Mouse (Mus musculus) midbrain, embryonic 11.5 days (tissue): ENCODE data around the gene Gpr34. TPM values are rescaled to one million over a fixed set of nuclear protein-coding genes. Genes with fewer than 3 reads are reported as not detected.

Experiments
- ATAC-seq: fragments of 200-750 bp; cut with Nextera tagmentation; 2 replicates; pipeline ENCODE4 v1.8.0; 2017; ENCODE audit warnings: moderate TSS enrichment, moderate library complexity; ENCODE audit not compliant: low FRiP score
- DNase-seq: peaks from one replicate; pipeline ENCODE4 v3.0.0; 2015; ENCODE audit warnings: low spot score; ENCODE audit errors: missing footprints
- H3K27ac ChIP-seq: fragments of 300-500 bp; sonication (generic); 2 replicates; pipeline ENCODE4 v1.5.1; 2014; ENCODE audit warnings: low read depth, low read length
- H3K27me3 ChIP-seq: fragments of 300-500 bp; sonication (generic); 2 replicates; pipeline ENCODE4 v1.6.1; 2014; ENCODE audit warnings: mild to moderate bottlenecking, low read length, moderate library complexity, mixed read lengths; ENCODE audit not compliant: control insufficient read depth, insufficient read depth
- H3K36me3 ChIP-seq: fragments of 300-500 bp; sonication (generic); 2 replicates; pipeline ENCODE4 v1.6.1; 2014; ENCODE audit warnings: mild to moderate bottlenecking, low read length, moderate library complexity, mixed read lengths; ENCODE audit not compliant: control insufficient read depth, insufficient read depth
- H3K4me1 ChIP-seq: fragments of 300-500 bp; sonication (generic); 2 replicates; pipeline ENCODE4 v1.6.1; 2014; ENCODE audit warnings: low read length; ENCODE audit not compliant: control insufficient read depth, insufficient read depth
- H3K4me2 ChIP-seq: fragments of 300-500 bp; sonication (generic); 2 replicates; pipeline ENCODE4 v1.6.1; 2014; ENCODE audit warnings: mild to moderate bottlenecking, moderate library complexity
- H3K4me3 ChIP-seq: fragments of 300-500 bp; sonication (generic); 2 replicates; pipeline ENCODE4 v1.5.1; 2014; ENCODE audit warnings: low read depth, low read length
- H3K9ac ChIP-seq: fragments of 300-500 bp; sonication (generic); 2 replicates; pipeline ENCODE4 v1.6.1; 2014; ENCODE audit warnings: low read length
- H3K9me3 ChIP-seq: fragments of 300-500 bp; sonication (generic); 2 replicates; pipeline ENCODE4 v1.6.1; 2016; ENCODE audit warnings: low read length; ENCODE audit not compliant: control insufficient read depth
- WGBS: fragments of 180-500 bp; shearing (Covaris S2); extraction: QIAGEN DNeasy Blood & Tissue Kit; methylation state at CpG from one replicate; pipeline ENCODE4 v1.1.7; 2014; 5-methylcytosine and 5-hydroxymethylcytosine counted together
- polyA plus RNA-seq: library from polyadenylated mRNA; unstranded; fragments of >200 nt; fragmentation: Nextera tagmentation; extraction: Ambion mirVana; gene quantifications from 2 replicates; pipeline ENCODE4 v1.2.1, GENCODE M21; 2014

Gpr34 gene
- polyA plus RNA-seq = 2.4 and 2.6 TPM in 2 replicates

- no peaks in the 10 kb centered on the region for H3K36me3 ChIP-seq
- WGBS = 74% methylated on average over 5 of the region's 5 CpGs
These were observed at the start of gene Gpr34 for GRCm38 (mm10) chrX:13631599-13632283. TSS of gene Gpr34 (plus strand) at chrX:13632089.

DNA sequence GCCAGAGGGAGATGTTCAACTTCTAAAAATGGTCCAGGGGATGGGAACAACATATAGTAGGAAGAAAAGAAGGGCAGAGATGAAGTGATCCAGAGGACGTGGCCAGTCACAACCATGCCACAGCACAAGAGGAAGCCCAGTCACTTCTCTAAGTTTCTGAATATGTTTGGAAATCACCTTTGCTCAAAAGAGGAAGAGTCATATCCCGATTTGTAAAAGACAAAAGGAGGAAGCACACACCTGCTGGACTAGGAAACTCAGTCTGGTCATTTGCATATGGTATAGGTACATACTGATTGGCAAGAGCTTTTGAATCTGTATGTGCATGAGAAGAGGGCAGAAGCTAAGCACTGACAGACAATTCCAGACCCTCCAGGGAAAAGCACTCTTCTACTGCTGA, 32.5 kb upstream of the Gpr34 start:
- H3K4me1 ChIP-seq = no peaks in the 10 kb centered on the region
- no peak overlapping the region for H3K4me2 ChIP-seq
- no peaks in the 10 kb centered on the region for H3K27me3 ChIP-seq
- no peak overlapping the region for H3K4me3 ChIP-seq
- WGBS = 78% methylated on average over 2 of the region's 2 CpGs
- no peaks in the 10 kb centered on the region for H3K9me3 ChIP-seq
- H3K9ac ChIP-seq = no peak overlapping the region
- no peak for DNase-seq
- no peaks in the 10 kb centered on the region for H3K36me3 ChIP-seq
- no peak overlapping the region for H3K27ac ChIP-seq
- ATAC-seq = no peak

More at GRCm38 (mm10) chrX:13631599-13632283, at the start of gene Gpr34:
- Histone ChIP-seq H3K27ac (no peak within 1 kb of the TSS), H3K4me3 (no peak within 1 kb of the TSS), H3K4me1 (no peaks in the 10 kb centered on the region), H3K9me3 (no peaks in the 10 kb centered on the region), H3K27me3 (no peaks in the 10 kb centered on the region), H3K9ac (no peak within 1 kb of the TSS), H3K4me2 (no peak within 1 kb of the TSS)
- DNase-seq = no peak
- no peak for ATAC-seq

DNA sequence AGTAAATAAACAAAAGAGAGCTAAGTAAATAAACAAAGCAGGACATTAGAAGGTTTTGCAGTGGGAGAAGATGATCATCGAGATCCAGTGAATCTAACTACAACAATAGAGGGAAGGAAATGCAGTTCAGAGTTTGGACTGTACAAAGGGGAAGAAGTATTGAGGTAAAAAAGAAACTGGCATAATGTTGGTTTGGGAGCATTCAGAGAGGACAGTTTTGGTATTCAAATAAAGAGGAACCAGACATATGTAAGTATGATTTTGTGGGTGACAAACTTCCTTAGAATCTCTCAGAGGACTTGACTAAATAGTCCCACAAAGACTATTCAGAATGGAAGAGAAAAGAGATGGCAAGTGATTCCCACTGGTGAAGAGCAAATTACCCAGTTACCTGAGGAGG, 31.9 kb upstream of the Gpr34 start:
- Histone ChIP-seq H3K36me3 (no peaks in the 10 kb centered on the region), H3K9ac (no peak overlapping the region), H3K27ac (no peak overlapping the region), H3K4me2 (no peak overlapping the region), H3K4me1 (no peaks in the 10 kb centered on the region), H3K4me3 (no peak overlapping the region), H3K9me3 (no peaks in the 10 kb centered on the region), H3K27me3 (no peaks in the 10 kb centered on the region)
- 65% methylated on average over 1 of the region's 1 CpGs for WGBS
- no peak for ATAC-seq
- no peak for DNase-seq

GRCm38 (mm10) chrX:13606741-13607140, 25.1 kb upstream of the Gpr34 start:
- Histone ChIP-seq H3K27ac (no peak overlapping the region), H3K4me1 (no peaks in the 10 kb centered on the region), H3K4me3 (no peak overlapping the region), H3K36me3 (no peaks in the 10 kb centered on the region), H3K27me3 (no peaks in the 10 kb centered on the region), H3K9me3 (no peaks in the 10 kb centered on the region), H3K9ac (no peak overlapping the region), H3K4me2 (no peak overlapping the region)
- WGBS = 73% methylated on average over 3 of the region's 3 CpGs
- DNase-seq (no peak), ATAC-seq (no peak)

GRCm38 (mm10) chrX:13607752-13608151, 24.1 kb upstream of the Gpr34 start:
- Histone ChIP-seq H3K36me3 (no peaks in the 10 kb centered on the region), H3K9ac (no peak overlapping the region), H3K27ac (no peak overlapping the region), H3K9me3 (no peaks in the 10 kb centered on the region), H3K4me2 (no peak overlapping the region), H3K4me3 (no peak overlapping the region), H3K4me1 (no peaks in the 10 kb centered on the region), H3K27me3 (no peaks in the 10 kb centered on the region)
- no peak for ATAC-seq
- DNase-seq = no peak
- WGBS = 63% methylated on average over 3 of the region's 3 CpGs

GRCm38 (mm10) chrX:13611114-13611513, 20.8 kb upstream of the Gpr34 start:
- H3K9me3 ChIP-seq = no peaks in the 10 kb centered on the region
- no peaks in the 10 kb centered on the region for H3K4me1 ChIP-seq
- H3K9ac ChIP-seq = no peak overlapping the region
- H3K27ac ChIP-seq = no peak overlapping the region
- H3K36me3 ChIP-seq = no peaks in the 10 kb centered on the region
- no peak overlapping the region for H3K4me2 ChIP-seq
- H3K27me3 ChIP-seq = no peaks in the 10 kb centered on the region
- ATAC-seq = no peak
- WGBS = 91% methylated on average over 5 of the region's 5 CpGs
- no peak for DNase-seq
- no peak overlapping the region for H3K4me3 ChIP-seq

DNA sequence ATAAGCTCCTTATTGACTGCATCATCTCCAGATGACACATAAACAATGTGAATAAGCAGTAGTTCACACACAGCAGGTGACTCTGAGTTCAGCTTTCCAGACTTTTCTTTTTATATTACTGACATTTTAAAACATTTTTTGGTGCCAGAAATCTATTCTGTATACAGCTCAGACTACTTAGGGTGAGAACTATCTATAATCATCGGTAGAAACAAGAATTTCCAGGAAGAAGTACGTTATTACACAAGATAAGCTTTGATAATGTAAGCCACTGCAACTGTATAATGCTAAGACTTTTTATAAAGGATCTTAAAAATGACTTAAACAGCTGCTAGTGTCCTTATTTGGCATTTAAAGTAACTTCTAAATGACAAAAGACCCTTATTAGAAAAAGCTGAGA, 19.8 kb upstream of the Gpr34 start:
- no peak for ATAC-seq
- H3K27ac ChIP-seq = no peak overlapping the region
- H3K36me3 ChIP-seq = no peaks in the 10 kb centered on the region

DNA sequence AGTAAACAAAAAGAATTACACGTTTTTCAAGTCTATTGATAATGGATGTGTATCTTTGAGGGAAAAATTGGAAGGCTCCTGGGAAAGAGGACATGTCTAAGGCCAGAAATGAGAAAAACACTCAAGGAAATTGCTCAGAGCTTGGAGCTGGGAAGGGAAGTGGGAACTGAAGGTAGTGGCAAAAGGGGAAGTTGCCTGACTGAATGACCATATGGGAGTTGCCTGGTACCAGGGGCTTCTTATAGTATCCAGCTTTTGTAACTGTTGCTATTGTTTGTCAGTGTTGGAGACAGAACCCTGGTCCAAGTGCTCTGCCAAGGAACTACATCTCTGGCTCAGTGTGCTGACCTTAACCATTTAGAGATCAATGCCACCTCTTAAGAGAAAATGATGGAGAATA, 15.2 kb upstream of the Gpr34 start:
- no peaks in the 10 kb centered on the region for H3K9me3 ChIP-seq
- no peak overlapping the region for H3K4me2 ChIP-seq
- H3K4me3 ChIP-seq = no peak overlapping the region
- no peak overlapping the region for H3K27ac ChIP-seq
- no peaks in the 10 kb centered on the region for H3K4me1 ChIP-seq
- H3K27me3 ChIP-seq = no peaks in the 10 kb centered on the region; the same call in 1 of the 2 replicates
- DNase-seq = no peak
- no peak for ATAC-seq
- H3K36me3 ChIP-seq = no peaks in the 10 kb centered on the region
- H3K9ac ChIP-seq = no peak overlapping the region
- 61% methylated on average over 1 of the region's 1 CpGs for WGBS

More for the DNA sequence above, 19.8 kb upstream of the Gpr34 start:
- H3K9ac ChIP-seq = no peak overlapping the region
- H3K9me3 ChIP-seq = no peaks in the 10 kb centered on the region
- DNase-seq = no peak
- H3K4me3 ChIP-seq = no peak overlapping the region
- H3K4me1 ChIP-seq = no peaks in the 10 kb centered on the region
- H3K4me2 ChIP-seq = no peak overlapping the region
- H3K27me3 ChIP-seq = no peaks in the 10 kb centered on the region
- WGBS = 89% methylated on average over 2 of the region's 2 CpGs

DNA sequence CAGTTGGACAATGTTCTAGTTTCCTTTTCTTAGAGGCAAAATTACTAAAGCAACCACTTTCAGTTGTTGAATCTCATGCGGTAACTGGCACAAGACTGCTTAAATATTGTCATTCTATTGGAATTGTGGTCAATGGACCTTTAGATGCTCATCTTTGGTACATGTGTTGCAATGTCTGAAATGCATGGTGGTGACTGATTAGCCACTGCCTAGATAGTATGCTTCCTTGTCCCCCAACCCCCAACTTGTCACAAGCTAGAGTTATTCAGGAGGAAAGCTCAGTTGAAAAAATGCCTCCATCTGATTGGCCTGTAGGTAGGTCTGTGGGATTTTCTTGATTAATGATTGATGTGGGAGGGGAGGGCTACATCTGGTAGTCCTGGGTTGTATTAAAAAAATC, 14.6 kb upstream of the Gpr34 start:
- H3K27ac ChIP-seq = no peak overlapping the region
- no peaks in the 10 kb centered on the region for H3K4me1 ChIP-seq
- no peaks in the 10 kb centered on the region for H3K36me3 ChIP-seq
- 91% methylated on average over 1 of the region's 1 CpGs for WGBS
- DNase-seq (no peak), ATAC-seq (no peak)
- H3K9ac ChIP-seq = no peak overlapping the region
- H3K4me3 ChIP-seq = no peak overlapping the region
- H3K27me3 ChIP-seq = no peaks in the 10 kb centered on the region; the same call in 1 of the 2 replicates
- H3K4me2 ChIP-seq = no peak overlapping the region
- H3K9me3 ChIP-seq = no peaks in the 10 kb centered on the region
